Mouse (Mus musculus) erythroblast, embryonic 14.5 days (primary cell): ENCODE results near the gene Prkcsh. TPM values are rescaled to one million over a fixed set of nuclear protein-coding genes. Genes with fewer than 3 reads are reported as not detected.
A peak's percentile ranks its signal among the peaks of the same experiment; 100 is the strongest.

ENCODE experiments used
- H3K27me3 ChIP-seq: 2 replicates; pipeline ENCODE4 v1.6.1; 2012; ENCODE audit warnings: inconsistent platforms; ENCODE audit not compliant: control insufficient read depth
- H3K36me3 ChIP-seq: 2 replicates; pipeline ENCODE4 v1.6.1; 2012; ENCODE audit warnings: mild to moderate bottlenecking, inconsistent platforms; ENCODE audit not compliant: control insufficient read depth
- H3K4me1 ChIP-seq: 2 replicates; pipeline ENCODE4 v1.6.1; 2012; ENCODE audit warnings: inconsistent platforms; ENCODE audit not compliant: control insufficient read depth
- H3K4me3 ChIP-seq: replicated peaks from 2 replicates; pipeline ENCODE3; 2012; ENCODE audit warnings: moderate library complexity, mild to moderate bottlenecking, inconsistent platforms
- H3K9me3 ChIP-seq: 2 replicates; pipeline ENCODE4 v1.6.1; 2012; ENCODE audit warnings: low read length, inconsistent platforms, mixed read lengths; ENCODE audit not compliant: control insufficient read depth
- GATA1 ChIP-seq: IDR thresholded peaks from 2 replicates; pipeline ENCODE4 v1.6.1; 2012; ENCODE audit warnings: low read length, inconsistent platforms, mixed read lengths
- TAL1 ChIP-seq: IDR thresholded peaks from 3 replicates; pipeline ENCODE4 v1.6.1; 2012; ENCODE audit warnings: low read length, inconsistent platforms, mixed read lengths
- polyA plus RNA-seq: library from polyadenylated mRNA; stranded (reverse); fragments of >175 nt; gene quantifications from 2 replicates; pipeline ENCODE4 v1.2.3, GENCODE M21; 2012

The Prkcsh gene
- polyA plus RNA-seq, 1 experiment: 9.9 TPM

- Histone ChIP-seq H3K9me3 (no peaks in the 10 kb centered on the region), H3K36me3 (peaks cover 69% of the 10 kb centered on the region), H3K4me3 (peak overlapping the region; percentile 99), H3K4me1 (peaks cover 79% of the 10 kb centered on the region), H3K27me3 (peaks cover 5% of the 10 kb centered on the region; the same call in 1 of the 2 replicates)
- TF ChIP-seq GATA1: no peak
- no peak for TF ChIP-seq TAL1
Observed at GRCm38 (mm10) chr9:21960558-21961208, 41.9 kb upstream of the Prkcsh start.

GRCm38 (mm10) chr9:21961366-21961980 is 41.1 kb upstream of the Prkcsh start:
- Histone ChIP-seq H3K27me3 (peaks cover 5% of the 10 kb centered on the region; the same call in 1 of the 2 replicates), H3K4me1 (peaks cover 73% of the 10 kb centered on the region), H3K36me3 (peaks cover 67% of the 10 kb centered on the region), H3K9me3 (no peaks in the 10 kb centered on the region), H3K4me3 (peak overlapping the region; percentile 99)
- TF ChIP-seq TAL1 (no peak), GATA1 (no peak; the same call in 1 of the 2 replicates)

- peaks cover 5% of the 10 kb centered on the region; the same call in 1 of the 2 replicates for H3K27me3 ChIP-seq
- TF ChIP-seq TAL1: no peak
- no peak for TF ChIP-seq GATA1
- peak overlapping the region; percentile 99 for H3K4me3 ChIP-seq
- H3K36me3 ChIP-seq: peaks cover 62% of the 10 kb centered on the region
- peaks cover 68% of the 10 kb centered on the region for H3K4me1 ChIP-seq
- H3K9me3 ChIP-seq: no peaks in the 10 kb centered on the region
Observed at GRCm38 (mm10) chr9:21962010-21962409, 40.6 kb upstream of the Prkcsh start.

GRCm38 (mm10) chr9:21962416-21963059 is 40.1 kb upstream of the Prkcsh start:
- Histone ChIP-seq H3K4me1 (peaks cover 62% of the 10 kb centered on the region), H3K27me3 (peaks cover 5% of the 10 kb centered on the region; the same call in 1 of the 2 replicates), H3K36me3 (peaks cover 57% of the 10 kb centered on the region), H3K4me3 (peak overlapping the region; percentile 99), H3K9me3 (no peaks in the 10 kb centered on the region)
- TF ChIP-seq TAL1 (peak; percentile 96), GATA1 (peak; percentile 92)

GRCm38 (mm10) chr9:21963417-21963816 is 39.2 kb upstream of the Prkcsh start, which contains the start of gene Epor:
Gene Epor, minus strand, starts transcription at chr9:21963506.
- H3K9me3 ChIP-seq: no peaks in the 10 kb centered on the region
- H3K4me1 ChIP-seq: peaks cover 55% of the 10 kb centered on the region
- H3K27me3 ChIP-seq: peaks cover 8% of the 10 kb centered on the region; the same call in 1 of the 2 replicates
- peak within 1 kb of the TSS; percentile 99 for H3K4me3 ChIP-seq
- TF ChIP-seq TAL1: peak; percentile 38; the same call in 1 of the 3 replicates
- peak; percentile 91 for TF ChIP-seq GATA1
- peaks cover 48% of the 10 kb centered on the region for H3K36me3 ChIP-seq

- H3K4me1 ChIP-seq: peaks cover 21% of the 10 kb centered on the region
- H3K36me3 ChIP-seq: no peaks in the 10 kb centered on the region
- H3K4me3 ChIP-seq: no peak overlapping the region
- H3K9me3 ChIP-seq: no peaks in the 10 kb centered on the region
- TF ChIP-seq TAL1 (no peak), GATA1 (no peak)
- peaks cover 12% of the 10 kb centered on the region for H3K27me3 ChIP-seq
Observed at GRCm38 (mm10) chr9:21968883-21969282, 33.7 kb upstream of the Prkcsh start.

- H3K9me3 ChIP-seq: no peaks in the 10 kb centered on the region
- H3K4me1 ChIP-seq: peaks cover 16% of the 10 kb centered on the region
- no peak for TF ChIP-seq GATA1
- no peak for TF ChIP-seq TAL1
- H3K4me3 ChIP-seq: no peak overlapping the region
- peaks cover 12% of the 10 kb centered on the region for H3K27me3 ChIP-seq
- no peaks in the 10 kb centered on the region for H3K36me3 ChIP-seq
Observed at GRCm38 (mm10) chr9:21969304-21969703, 33.3 kb upstream of the Prkcsh start.

GRCm38 (mm10) chr9:21976626-21977175 is 25.9 kb upstream of the Prkcsh start:
- no peaks in the 10 kb centered on the region for H3K36me3 ChIP-seq
- peaks cover 43% of the 10 kb centered on the region for H3K27me3 ChIP-seq
- H3K4me1 ChIP-seq: peaks cover 14% of the 10 kb centered on the region
- peaks cover 4% of the 10 kb centered on the region for H3K9me3 ChIP-seq
- TF ChIP-seq GATA1: no peak
- no peak for TF ChIP-seq TAL1
- no peak overlapping the region for H3K4me3 ChIP-seq

GRCm38 (mm10) chr9:21977331-21977730 is 25.3 kb upstream of the Prkcsh start:
- H3K4me3 ChIP-seq: no peak overlapping the region
- peaks cover 7% of the 10 kb centered on the region for H3K9me3 ChIP-seq
- H3K36me3 ChIP-seq: no peaks in the 10 kb centered on the region
- peaks cover 14% of the 10 kb centered on the region for H3K4me1 ChIP-seq
- TF ChIP-seq GATA1: no peak
- no peak for TF ChIP-seq TAL1
- H3K27me3 ChIP-seq: peaks cover 49% of the 10 kb centered on the region
